Mouse (Mus musculus) CH12.LX (cell line): ENCODE data around the gene Cybc1. TPM values are rescaled to one million over a fixed set of nuclear protein-coding genes. Genes with fewer than 3 reads are reported as not detected.

ENCODE experiments used
- DNase-seq: peaks from one replicate; pipeline ENCODE4 v3.0.0-alpha.2; 2013; ENCODE audit errors: extremely low read depth
- H3K27ac ChIP-seq: 2 replicates; pipeline ENCODE4 v1.5.1; 2012; ENCODE audit warnings: low read depth, mild to moderate bottlenecking, control low read depth, moderate library complexity; ENCODE audit not compliant: insufficient read depth
- H3K27me3 ChIP-seq: replicated peaks from 2 replicates; pipeline ENCODE3; 2012; ENCODE audit warnings: inconsistent platforms
- H3K36me3 ChIP-seq, 2 experiments: replicated peaks in 1 of 2; 2 replicates each; pipeline versions ENCODE3 to v1.6.1; 2012; ENCODE audit warnings: inconsistent platforms in 1 of 2, low read length in 1 of 2, mild to moderate bottlenecking in 1 of 2, mixed read lengths in 1 of 2, moderate library complexity in 1 of 2; ENCODE audit not compliant: control insufficient read depth in 1 of 2, insufficient read depth in 1 of 2
- H3K4me1 ChIP-seq, 2 experiments: 2 replicates each; pipeline ENCODE4 v1.6.1; 2012; ENCODE audit warnings: inconsistent platforms in 1 of 2, moderate library complexity in 1 of 2; ENCODE audit not compliant: insufficient read depth in 2 of 2, control insufficient read depth in 1 of 2
- H3K4me2 ChIP-seq: 2 replicates; pipeline ENCODE4 v1.6.1; 2012; ENCODE audit warnings: low read depth, mild to moderate bottlenecking, control low read depth; ENCODE audit not compliant: poor library complexity, insufficient read depth, severe bottlenecking
- H3K4me3 ChIP-seq, 3 experiments: fragments of 150-350 bp in 1 of 3; sonication (generic) in 1 of 3; replicated peaks in 1 of 3; 2 replicates each; pipeline versions ENCODE3 to v1.5.1; 2011 to 2012; ENCODE audit warnings: low read depth in 2 of 3, low read length in 2 of 3, mild to moderate bottlenecking in 2 of 3, moderate library complexity in 2 of 3, control low read depth in 1 of 3, improper control_type of control experiment in 1 of 3, inconsistent platforms in 1 of 3, mixed read lengths in 1 of 3; ENCODE audit not compliant: poor library complexity in 1 of 3
- H3K79me2 ChIP-seq: replicated peaks from 2 replicates; pipeline ENCODE4 v1.6.1; 2012; ENCODE audit warnings: mild to moderate bottlenecking, moderate library complexity; ENCODE audit not compliant: control insufficient read depth, poor library complexity, insufficient read depth, severe bottlenecking; ENCODE audit errors: extremely low read depth
- H3K9ac ChIP-seq: 2 replicates; pipeline ENCODE4 v1.6.1; 2012; ENCODE audit warnings: low read depth, mild to moderate bottlenecking, control low read depth, moderate library complexity; ENCODE audit not compliant: insufficient read depth
- H3K9me3 ChIP-seq: replicated peaks from 2 replicates; pipeline ENCODE3; 2012; ENCODE audit warnings: low read length, inconsistent platforms, mixed read lengths
- BHLHE40 ChIP-seq: IDR thresholded peaks from 2 replicates; pipeline ENCODE4 v1.6.1; 2011; ENCODE audit warnings: mild to moderate bottlenecking, low read depth, low read length, improper control_type of control experiment
- CHD1 ChIP-seq: IDR thresholded peaks from 2 replicates; pipeline ENCODE4 v1.6.1; 2012; ENCODE audit warnings: low read depth, low read length, improper control_type of control experiment, inconsistent platforms
- CHD2 ChIP-seq: IDR thresholded peaks from 2 replicates; pipeline ENCODE4 v1.6.1; 2011; ENCODE audit warnings: low read length, improper control_type of control experiment
- CTCF ChIP-seq, 2 experiments: IDR thresholded peaks in 1 of 2; conservative IDR thresholded peaks in 1 of 2; 2 replicates each; pipeline ENCODE4 v1.5.1; 2011 to 2012; ENCODE audit warnings: low read depth in 2 of 2, low read length in 2 of 2, improper control_type of control experiment in 1 of 2, inconsistent platforms in 1 of 2, mild to moderate bottlenecking in 1 of 2, moderate library complexity in 1 of 2
- ELF1 ChIP-seq: IDR thresholded peaks from 2 replicates; pipeline ENCODE4 v1.6.1; 2014; ENCODE audit warnings: low read depth, mild to moderate bottlenecking, inconsistent platforms, low read length, improper control_type of control experiment
- HCFC1 ChIP-seq: IDR thresholded peaks from 2 replicates; pipeline ENCODE4 v1.6.1; 2012; ENCODE audit warnings: low read depth, mild to moderate bottlenecking, inconsistent platforms, low read length, improper control_type of control experiment
- IRF4 ChIP-seq: IDR thresholded peaks from 2 replicates; pipeline ENCODE4 v1.6.1; 2014; ENCODE audit warnings: low read depth, mild to moderate bottlenecking, inconsistent platforms, low read length, improper control_type of control experiment
- JUND ChIP-seq: conservative IDR thresholded peaks from 2 replicates; pipeline ENCODE4 v1.6.1; 2011; ENCODE audit warnings: low read depth, low read length, improper control_type of control experiment
- MAZ ChIP-seq: IDR thresholded peaks from 2 replicates; pipeline ENCODE4 v1.6.1; 2012; ENCODE audit warnings: low read depth, mild to moderate bottlenecking, inconsistent platforms, low read length, improper control_type of control experiment, moderate library complexity
- MEF2A ChIP-seq: IDR thresholded peaks from 2 replicates; pipeline ENCODE4 v1.6.1; 2014; ENCODE audit warnings: low read depth, mild to moderate bottlenecking, inconsistent platforms, low read length, improper control_type of control experiment, borderline replicate concordance
- NELFE ChIP-seq: IDR thresholded peaks from 2 replicates; pipeline ENCODE4 v1.6.1; 2011; ENCODE audit warnings: low read depth, low read length, improper control_type of control experiment
- NRF1 ChIP-seq: IDR thresholded peaks from 2 replicates; pipeline ENCODE4 v1.6.1; 2014; ENCODE audit warnings: low read depth, mild to moderate bottlenecking, inconsistent platforms, low read length, improper control_type of control experiment, moderate library complexity
- PAX5 ChIP-seq: IDR thresholded peaks from 2 replicates; pipeline ENCODE4 v1.6.1; 2012; ENCODE audit warnings: low read length, inconsistent platforms, mixed read lengths
- POLR2A ChIP-seq: IDR thresholded peaks from 2 replicates; pipeline ENCODE4 v1.6.1; 2011; ENCODE audit warnings: low read depth, mild to moderate bottlenecking, improper control_type of control experiment, low read length
- RAD21 ChIP-seq: IDR thresholded peaks from 2 replicates; pipeline ENCODE4 v1.6.1; 2011; ENCODE audit warnings: low read depth, mild to moderate bottlenecking, low read length, improper control_type of control experiment, moderate library complexity
- SIN3A ChIP-seq: IDR thresholded peaks from 2 replicates; pipeline ENCODE4 v1.6.1; 2012; ENCODE audit warnings: low read length, improper control_type of control experiment, inconsistent platforms
- SMC3 ChIP-seq: IDR thresholded peaks from 2 replicates; pipeline ENCODE4 v1.6.1; 2011; ENCODE audit warnings: low read depth, low read length, improper control_type of control experiment
- TCF12 ChIP-seq: IDR thresholded peaks from 2 replicates; pipeline ENCODE4 v1.6.1; 2014; ENCODE audit warnings: low read depth, mild to moderate bottlenecking, inconsistent platforms, low read length, improper control_type of control experiment
- USF2 ChIP-seq: conservative IDR thresholded peaks from 2 replicates; pipeline ENCODE4 v1.6.1; 2011; ENCODE audit warnings: low read depth, low read length, improper control_type of control experiment
- ZC3H11A ChIP-seq: IDR thresholded peaks from 2 replicates; pipeline ENCODE4 v1.6.1; 2012; ENCODE audit warnings: low read depth, mild to moderate bottlenecking, inconsistent platforms, low read length, improper control_type of control experiment
- ZKSCAN1 ChIP-seq: IDR thresholded peaks from 2 replicates; pipeline ENCODE4 v1.6.1; 2012; ENCODE audit warnings: low read depth, inconsistent platforms, low read length, improper control_type of control experiment, borderline replicate concordance
- ZMIZ1 ChIP-seq: IDR thresholded peaks from 2 replicates; pipeline ENCODE4 v1.6.1; 2012; ENCODE audit warnings: low read depth, mild to moderate bottlenecking, inconsistent platforms, low read length, improper control_type of control experiment
- dilution Hi-C: fragments of 300-500 bp; cut with MboI; formaldehyde crosslinking; loops from 2 replicates; pipeline ENCODE4 v1.14.3; 2020; ENCODE audit warnings: low sequenced_read_pairs; ENCODE audit not compliant: extremely low pct_unique_long_range_greater_than_20kb, extremely low pct_ligation_motif_present
- in situ Hi-C: fragments of 300-500 bp; cut with MboI; formaldehyde crosslinking; loops from 3 replicates; pipeline ENCODE4 v1.14.3; 2019; ENCODE audit warnings: low sequenced_read_pairs, low pct_ligation_motif_present, low pct_unique_long_range_greater_than_20kb, mixed read lengths
- polyA plus RNA-seq: library from polyadenylated mRNA; unstranded; fragments of >175 nt; gene quantifications from 2 replicates; pipeline ENCODE4 v1.2.1, GENCODE M21; 2012; ENCODE audit warnings: low read depth; ENCODE audit not compliant: insufficient read length
- total RNA-seq, 2 experiments: library from RNA; depleted of rRNA; stranded (reverse); fragments of 300-350 nt in 1 of 2; fragments of >200 nt in 1 of 2; gene quantifications; 2 replicates each; pipeline ENCODE4 v1.2.3; 2012 to 2014

Cybc1 gene
- total and polyA plus RNA-seq, 3 experiments, result 51.6 to 60.3 (median 57.4) TPM

DNA sequence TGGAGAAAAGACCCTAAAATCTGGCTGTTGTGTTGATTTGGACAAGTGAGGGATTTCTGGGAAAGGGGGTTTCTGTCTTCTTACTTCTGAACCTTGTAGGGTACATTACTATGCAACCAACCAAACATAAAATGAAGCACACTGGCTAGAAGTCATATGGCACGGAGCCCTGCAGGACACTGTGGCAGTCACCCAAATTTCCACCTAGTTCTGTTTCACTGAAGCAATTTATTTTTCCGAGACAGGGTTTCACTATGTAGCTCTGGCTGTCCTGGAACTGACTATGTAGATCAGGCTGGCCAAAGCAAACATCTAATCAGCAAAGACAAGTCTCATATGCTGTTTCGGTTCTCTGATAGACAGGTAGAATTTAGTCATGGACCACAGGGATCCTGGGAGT, 39.4 kb downstream of the Cybc1 start:
- Histone ChIP-seq H3K4me1 (peaks cover 0 to 3% of the 10 kb centered on the region in 2 experiments; a peak in 2 of 4 replicates), H3K9me3 (no peaks in the 10 kb centered on the region), H3K4me2 (no peak overlapping the region), H3K27ac (no peak overlapping the region), H3K36me3 (peaks cover 0 to 9% of the 10 kb centered on the region in 2 experiments), H3K79me2 (no peaks in the 10 kb centered on the region), H3K27me3 (no peaks in the 10 kb centered on the region), H3K9ac (no peak overlapping the region), H3K4me3 (no peak overlapping the region)
- in situ Hi-C loops, result no loop called here
- DNase-seq, result no peak
- TF ChIP-seq IRF4 (peak; percentile 58; the same call in 1 of the 2 replicates), ZMIZ1 (no peak)
- dilution Hi-C loops, result no loop called here

- Histone ChIP-seq H3K4me2 (no peak overlapping the region), H3K9me3 (no peaks in the 10 kb centered on the region), H3K4me1 (peaks cover 6 to 15% of the 10 kb centered on the region in 2 experiments; a peak in 3 of 4 replicates), H3K9ac (no peak overlapping the region), H3K4me3 (no peak overlapping the region), H3K79me2 (no peaks in the 10 kb centered on the region), H3K27me3 (no peaks in the 10 kb centered on the region), H3K36me3 (peaks cover under 1 to 7% of the 10 kb centered on the region in 2 experiments), H3K27ac (no peak overlapping the region)
- dilution Hi-C loops (no loop called here), in situ Hi-C loops (no loop called here)
- TF ChIP-seq NELFE (peak; percentile 40; the same call in 1 of the 2 replicates), CTCF (conservative IDR thresholded peaks at IDR 0.05 in 1 of 2, IDR thresholded peaks at IDR 0.05 in 1 of 2; ENCODE audit: low read depth in 2 of 2, low read length in 2 of 2) (peak; percentile 92 to 97), RAD21 (peak; percentile 80), MAZ (peak; percentile 52; the same call in 1 of the 2 replicates), ZC3H11A (0 out of 2 replicates have a peak, but pooled peaks have one; percentile 5), CHD1 (no peak), SMC3 (peak; percentile 83), IRF4 (peak; percentile 64), ELF1 (no peak)
- DNase-seq, result peak; percentile 79
Measured at GRCm38 (mm10) chr11:121176285-121177270, 52.5 kb downstream of the Cybc1 start.

DNA sequence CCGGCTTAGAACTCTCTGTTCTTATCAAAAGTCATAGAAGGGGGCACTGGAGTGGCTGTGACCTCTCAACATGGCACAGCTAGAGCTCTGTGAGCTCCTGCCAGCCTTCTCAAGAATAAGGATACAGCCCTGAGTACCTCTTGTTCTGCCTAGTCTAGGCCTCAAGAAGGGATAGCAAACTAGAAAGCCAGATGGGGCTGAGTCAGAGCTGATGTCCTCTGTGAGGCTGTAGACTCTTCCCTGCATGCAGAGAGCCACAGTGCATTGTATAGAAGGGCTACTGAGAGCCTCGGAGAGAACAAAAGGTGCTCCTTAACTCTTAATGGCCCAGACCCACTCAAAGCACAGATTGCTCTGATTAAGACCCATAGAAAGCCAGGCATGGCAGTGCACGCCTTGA, 54.9 kb downstream of the Cybc1 start:
- H3K36me3 ChIP-seq, result no peaks in the 10 kb centered on the region
- TF ChIP-seq SIN3A (no peak), NELFE (no peak), ZKSCAN1 (no peak), CHD1 (no peak), USF2 (no peak), TCF12 (no peak), IRF4 (no peak), ZC3H11A (no peak), POLR2A (no peak), BHLHE40 (no peak), NRF1 (no peak), HCFC1 (no peak), MEF2A (no peak), ELF1 (no peak), PAX5 (no peak), JUND (no peak), CHD2 (no peak)
- no peak overlapping the region for H3K27ac ChIP-seq
- no peak for DNase-seq
- H3K79me2 ChIP-seq, result no peaks in the 10 kb centered on the region
- H3K4me1 ChIP-seq, result peaks cover 6 to 15% of the 10 kb centered on the region in 2 experiments; a peak in 3 of 4 replicates
- no peak overlapping the region for H3K9ac ChIP-seq
- H3K4me2 ChIP-seq, result no peak overlapping the region
- no peaks in the 10 kb centered on the region for H3K9me3 ChIP-seq
- no peak overlapping the region for H3K4me3 ChIP-seq
- dilution Hi-C loops (no loop called here), in situ Hi-C loops (no loop called here)
- H3K27me3 ChIP-seq, result no peaks in the 10 kb centered on the region
